Comparison of ENCODE assay signal across 17 mouse cellular contexts in genomic region chrX:51684336-51685056, GRCm38 (mm10). TPM values are rescaled to one million over a fixed set of nuclear protein-coding genes. Genes with fewer than 3 reads are reported as not detected.
DNase-seq lines count a peak whose midpoint lies in the region; TF ChIP-seq lines count a peak whose summit lies in the region.
"Had no signal": no experiment of that assay in that cellular context is flagged by ENCODE, and none has a peak within 500 bp of the region (broad histone marks: within the 10 kb centered on the region; RNA-seq: fewer than 3 reads in every experiment).

No protein-coding gene starts in this region.

- H3K36me3 ChIP-seq in ES-E14 (ENCODE audit: control insufficient read depth, insufficient read depth, low read length, poor library complexity, severe bottlenecking): no peaks in the 10 kb centered on the region
- H3K36me3 ChIP-seq: embryonic facial prominence, embryonic 12.5 days; forebrain, embryonic 15.5 days; heart, embryonic 12.5 days; hindbrain, embryonic 10.5 days had no signal

- no peak overlapping the region for H3K27ac ChIP-seq in ES-E14 (ENCODE audit: insufficient read depth, low read depth, low read length, poor library complexity, severe bottlenecking)
- H3K27ac ChIP-seq: embryonic facial prominence, embryonic 12.5 days; forebrain, embryonic 15.5 days; hindbrain, embryonic 10.5 days; hindbrain, embryonic 14.5 days had no signal

- H3K9ac ChIP-seq in ES-E14 (ENCODE audit: insufficient read depth, low read depth, low read length, poor library complexity, severe bottlenecking): no peak overlapping the region
- H3K9ac ChIP-seq: embryonic facial prominence, embryonic 12.5 days; forebrain, embryonic 15.5 days; heart, embryonic 12.5 days; hindbrain, embryonic 14.5 days had no signal

- no peak overlapping the region for H3K4me3 ChIP-seq in ES-E14 (ENCODE audit: insufficient read depth in 1 of 2, low read depth in 1 of 2, low read length in 2 of 2, poor library complexity in 1 of 2, severe bottlenecking in 1 of 2)
- H3K4me3 ChIP-seq: embryonic facial prominence, embryonic 12.5 days; forebrain, embryonic 15.5 days; heart, embryonic 12.5 days; hindbrain, embryonic 10.5 days had no signal

- in situ Hi-C loops in ES-E14 (cut with MboI; ENCODE audit: low sequenced_read_pairs in 2 of 2, unreplicated experiment in 2 of 2): no loop called here

- H3K9me3 ChIP-seq in ES-E14 (ENCODE audit: control insufficient read depth, insufficient read depth, low read depth, low read length): no peaks in the 10 kb centered on the region
- H3K9me3 ChIP-seq: embryonic facial prominence, embryonic 12.5 days; forebrain, embryonic 15.5 days; hindbrain, embryonic 10.5 days had no signal

- peak; percentile 6 for DNase-seq in embryo, embryonic 10.5 days (ENCODE audit: low spot score)
- DNase-seq in embryo, embryonic 9.5 days (ENCODE audit: extremely low spot score): no peak
- DNase-seq in 3T3-L1 (ENCODE audit: low read depth, low spot score): peak; percentile 2
- peak; percentile 59 for DNase-seq in ES-E14 (ENCODE audit: low read depth, low spot score)
- DNase-seq in retina, embryonic 14.5 days (ENCODE audit: low spot score): peak; percentile 26
- no peak for DNase-seq in gastrocnemius, postnatal 25 days
- DNase-seq in urinary bladder, postnatal 14 days (ENCODE audit: low spot score): no peak
- DNase-seq: adrenal gland, postnatal 14 days; cerebellum, adult 18-20 months; embryo, embryonic 11 days had no signal

- no peaks in the 10 kb centered on the region for H3K4me1 ChIP-seq in ES-E14 (ENCODE audit: control insufficient read depth in 2 of 2, insufficient read depth in 2 of 2, low read length in 2 of 2, poor library complexity in 1 of 2)
- H3K4me1 ChIP-seq: embryonic facial prominence, embryonic 12.5 days; forebrain, embryonic 15.5 days; heart, embryonic 12.5 days had no signal

TF ChIP-seq in ES-E14, 5 proteins besides CTCF, POLR2A, EP300 and RAD21:
- TF ChIP-seq ZC3H11A (IDR thresholded peaks at IDR 0.05; ENCODE audit: borderline replicate concordance, low read depth, low read length): no peak
- no peak for TF ChIP-seq ZNF384 (IDR thresholded peaks at IDR 0.05; ENCODE audit: low read depth, low read length)
- 0 out of 2 replicates have a peak, but pooled peaks have one; percentile 31 for TF ChIP-seq MAFK (IDR thresholded peaks at IDR 0.05; ENCODE audit: insufficient read depth, low read depth, low read length)
- TF ChIP-seq HCFC1 (IDR thresholded peaks at IDR 0.05; ENCODE audit: borderline replicate concordance, insufficient read depth, low read length): no peak
- TF ChIP-seq CHD2 (IDR thresholded peaks at IDR 0.05; ENCODE audit: low read depth, low read length): no peak

RNA-seq across cellular contexts. Expression of gene Hs6st2, which starts 2.8 kb away (rescaled TPM):
- total RNA-seq in ES-E14 (2012; rRNA removed): 13.1 and 18.5 TPM in 2 replicates
- total RNA-seq in gastrocnemius, postnatal 25 days (2021): 1 to 10 TPM; 4.0 to 4.4 TPM
- total RNA-seq: CH12.LX, MEL had no signal

Comparison
In these comparisons a context has a peak if more than half of its experiments do, and no peak if none do; other contexts are left out.
1. DNase-seq: peak in embryo, embryonic 10.5 days (single experiment), 3T3-L1 (single experiment), ES-E14 (single experiment) and retina, embryonic 14.5 days (single experiment); none in embryo, embryonic 9.5 days (single experiment), gastrocnemius, postnatal 25 days (single experiment) and urinary bladder, postnatal 14 days (single experiment).